Mouse (Mus musculus) hindbrain, embryonic 13.5 days (tissue): Measurements from ENCODE around the gene Sumf2. TPM values are rescaled to one million over a fixed set of nuclear protein-coding genes. Genes with fewer than 3 reads are reported as not detected.

Source experiments
- ATAC-seq: fragments of 200-750 bp; cut with Nextera tagmentation; 2 replicates; pipeline ENCODE4 v1.8.0; 2017; ENCODE audit warnings: moderate TSS enrichment; ENCODE audit not compliant: low FRiP score
- H3K27ac ChIP-seq: fragments of 300-500 bp; sonication (generic); 2 replicates; pipeline ENCODE4 v1.5.1; 2015; ENCODE audit warnings: inconsistent platforms, mild to moderate bottlenecking, moderate library complexity
- H3K27me3 ChIP-seq: fragments of 300-500 bp; sonication (generic); 2 replicates; pipeline ENCODE4 v1.6.1; 2015; ENCODE audit warnings: mild to moderate bottlenecking, inconsistent platforms
- H3K36me3 ChIP-seq: fragments of 300-500 bp; sonication (generic); 2 replicates; pipeline ENCODE4 v1.6.1; 2015; ENCODE audit warnings: mild to moderate bottlenecking, inconsistent platforms
- H3K4me1 ChIP-seq: fragments of 300-500 bp; sonication (generic); replicated peaks from 2 replicates; pipeline ENCODE4 v1.6.1; 2015; ENCODE audit warnings: inconsistent platforms
- H3K4me2 ChIP-seq: fragments of 300-500 bp; sonication (generic); 2 replicates; pipeline ENCODE4 v1.6.1; 2015; ENCODE audit warnings: inconsistent platforms, mild to moderate bottlenecking, moderate library complexity
- H3K4me3 ChIP-seq: fragments of 300-500 bp; sonication (generic); 2 replicates; pipeline ENCODE4 v1.5.1; 2015; ENCODE audit warnings: mild to moderate bottlenecking, inconsistent platforms
- H3K9ac ChIP-seq: fragments of 300-500 bp; sonication (generic); 2 replicates; pipeline ENCODE4 v1.6.1; 2015; ENCODE audit warnings: mild to moderate bottlenecking, inconsistent platforms
- H3K9me3 ChIP-seq: fragments of 300-500 bp; sonication (generic); 2 replicates; pipeline ENCODE4 v1.6.1; 2016; ENCODE audit warnings: inconsistent platforms
- WGBS: fragments of 180-500 bp; shearing (Covaris S2); methylation state at CpG from one replicate; pipeline ENCODE4 v1.1.7; 2015; 5-methylcytosine and 5-hydroxymethylcytosine counted together
- polyA plus RNA-seq: library from polyadenylated mRNA; unstranded; fragments of >200 nt; fragmentation: Nextera tagmentation; extraction: Ambion mirVana; gene quantifications from 2 replicates; pipeline ENCODE4 v1.2.1, GENCODE M21; 2015

Gene Sumf2
- polyA plus RNA-seq, 1 experiment from 2014 or later, result 31.7 TPM

DNA sequence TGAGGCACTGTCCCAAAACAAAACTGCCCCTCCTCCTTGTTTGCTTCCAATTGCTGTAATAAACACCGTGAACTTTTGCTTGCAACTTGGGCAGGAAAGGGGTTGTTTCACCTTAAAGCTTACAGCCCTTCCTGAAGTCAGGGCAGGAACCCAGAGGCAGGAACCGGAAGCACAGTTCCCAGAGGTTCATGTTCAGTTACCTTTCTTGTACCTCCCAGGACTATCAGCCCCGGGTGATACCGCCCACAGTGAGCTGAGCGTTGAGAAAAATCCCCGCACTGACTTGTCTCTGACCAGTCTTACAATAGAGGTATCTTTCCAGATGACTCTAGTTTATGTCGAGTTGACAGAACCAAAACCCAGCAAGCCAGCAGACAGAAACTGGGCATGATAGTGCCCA is 62.8 kb downstream of the Sumf2 start:
- 84% methylated on average over 7 of the region's 7 CpGs for WGBS
- Histone ChIP-seq H3K4me3 (no peak overlapping the region), H3K9me3 (no peaks in the 10 kb centered on the region), H3K36me3 (0 out of 2 replicates have a peak, but pooled peaks cover 4% of the 10 kb centered on the region), H3K4me2 (no peak overlapping the region), H3K9ac (no peak overlapping the region), H3K27me3 (no peaks in the 10 kb centered on the region), H3K27ac (peak overlapping the region; percentile 98; the same call in 1 of the 2 replicates), H3K4me1 (peaks cover 13% of the 10 kb centered on the region)
- ATAC-seq, result no peak

Other genes with a start within 250 kb of the Sumf2 start
- gene Zfp11, start 176.9 kb upstream of the Sumf2 start, polyA plus RNA-seq, result 8.2 and 8.7 TPM in 2 replicates
- not detected in 2 replicates for gene Sept14, start 138.5 kb upstream of the Sumf2 start, polyA plus RNA-seq
- gene Mrps17, start 131.5 kb upstream of the Sumf2 start, polyA plus RNA-seq, result 168 and 174 TPM in 2 replicates
- gene Nipsnap2, start 121.9 kb upstream of the Sumf2 start, polyA plus RNA-seq, result 89.1 and 95.3 TPM in 2 replicates
- 34.3 and 38.5 TPM in 2 replicates for gene Psph, start 59.5 kb upstream of the Sumf2 start, polyA plus RNA-seq
- 858 and 885 TPM in 2 replicates for gene Chchd2, start 40.5 kb downstream of the Sumf2 start, polyA plus RNA-seq
- 14.6 and 15.1 TPM in 2 replicates for gene Zbed5, start 48.7 kb downstream of the Sumf2 start, polyA plus RNA-seq
- 0.30 and 0.40 TPM in 2 replicates for gene Phkg1, start 51.6 kb downstream of the Sumf2 start, polyA plus RNA-seq
- 7.4 and 7.7 TPM in 2 replicates for gene Nupr1l, start 61.6 kb downstream of the Sumf2 start, polyA plus RNA-seq
- 31.1 and 32.5 TPM in 2 replicates for gene Vkorc1l1, start 95.0 kb downstream of the Sumf2 start, polyA plus RNA-seq
- 28.9 and 31.9 TPM in 2 replicates for gene Gusb, start 156.1 kb downstream of the Sumf2 start, polyA plus RNA-seq
- gene Asl, start 182.3 kb downstream of the Sumf2 start, polyA plus RNA-seq, result 31.3 and 40.2 TPM in 2 replicates
- 78.7 and 82.4 TPM in 2 replicates for gene Crcp, start 182.3 kb downstream of the Sumf2 start, polyA plus RNA-seq
- gene Tpst1, start 226.3 kb downstream of the Sumf2 start, polyA plus RNA-seq, result 52.5 and 52.8 TPM in 2 replicates